Mouse (Mus musculus) embryo, embryonic 11 days (tissue): Measurements from ENCODE around the gene Gm13283.
A peak's percentile ranks its signal among the peaks of the same experiment; 100 is the strongest.
"Not testable (repeated sequence)": the region's sequence is repeated elsewhere in the genome, so short reads cannot be mapped to it uniquely, and the experiment has no call there.

Experiments used
- DNase-seq: peaks from one replicate; pipeline ENCODE4 v3.0.0-alpha.2; 2015

The Gm13283 gene

GRCm38 (mm10) chr4:88759610-88760268, at the start of gene Gm13283:
Gene Gm13283, plus strand, starts transcription at chr4:88760119.
- DNase-seq = not testable (repeated sequence)

- DNase-seq = no peak
Measured at GRCm38 (mm10) chr4:88714281-88714680, 45.6 kb upstream of the Gm13283 start.

- no peak for DNase-seq
Measured at GRCm38 (mm10) chr4:88715059-88715458, 44.9 kb upstream of the Gm13283 start.

GRCm38 (mm10) chr4:88718715-88719114, 41.2 kb upstream of the Gm13283 start:
- DNase-seq = no peak

GRCm38 (mm10) chr4:88721791-88722721, 37.9 kb upstream of the Gm13283 start, which contains the start of the genes Gm26566 and Klhl9:
Gene Gm26566, plus strand, starts transcription at chr4:88721805.
Gene Klhl9, minus strand, starts transcription at chr4:88722465.
- peak; percentile 97 for DNase-seq

GRCm38 (mm10) chr4:88723497-88724090, 36.3 kb upstream of the Gm13283 start:
- DNase-seq = no peak

GRCm38 (mm10) chr4:88726727-88727126, 33.2 kb upstream of the Gm13283 start:
- no peak for DNase-seq

- DNase-seq = peak; percentile 50
Measured at GRCm38 (mm10) chr4:88727324-88727723, 32.6 kb upstream of the Gm13283 start.

GRCm38 (mm10) chr4:88738480-88738879, 21.4 kb upstream of the Gm13283 start:
- DNase-seq = peak; percentile 70

GRCm38 (mm10) chr4:88739036-88739435, 20.9 kb upstream of the Gm13283 start:
- no peak for DNase-seq

- no peak for DNase-seq
Measured at GRCm38 (mm10) chr4:88741426-88741825, 18.5 kb upstream of the Gm13283 start.

GRCm38 (mm10) chr4:88742771-88743371, 17.0 kb upstream of the Gm13283 start:
- DNase-seq = no peak

- no peak for DNase-seq
Measured at GRCm38 (mm10) chr4:88744207-88744606, 15.7 kb upstream of the Gm13283 start.

- peak; percentile 18 for DNase-seq
Measured at GRCm38 (mm10) chr4:88749926-88750325, 10.0 kb upstream of the Gm13283 start.

- not testable (repeated sequence) for DNase-seq
Measured at GRCm38 (mm10) chr4:88754818-88755340, 5.0 kb upstream of the Gm13283 start, which contains the start of gene Gm13271. Gene Gm13271, plus strand, starts transcription at chr4:88754868.

- DNase-seq = not testable (repeated sequence)
Measured at GRCm38 (mm10) chr4:88756581-88757513, 3.1 kb upstream of the Gm13283 start.

- DNase-seq = peak; percentile 92
Measured at GRCm38 (mm10) chr4:88757628-88758031, 2.3 kb upstream of the Gm13283 start.

- DNase-seq = not testable (repeated sequence)
Measured at GRCm38 (mm10) chr4:88758751-88759150, 1.2 kb upstream of the Gm13283 start.

- DNase-seq = peak; percentile 87
Measured at GRCm38 (mm10) chr4:88760431-88760830, 512 bp downstream of the Gm13283 start.

- DNase-seq = not testable (repeated sequence)
Measured at GRCm38 (mm10) chr4:88761776-88762175, 1.9 kb downstream of the Gm13283 start.

- DNase-seq = not testable (repeated sequence)
Measured at GRCm38 (mm10) chr4:88762341-88762740, 2.4 kb downstream of the Gm13283 start.
